Mouse (Mus musculus) layer of hippocampus, adult 8-10 months (tissue): Measurements from ENCODE around the gene Kantr. TPM values are rescaled to one million over a fixed set of nuclear protein-coding genes. Genes with fewer than 3 reads are reported as not detected.
A peak's percentile ranks its signal among the peaks of the same experiment; 100 is the strongest.
"Not testable (repeated sequence)": the region's sequence is repeated elsewhere in the genome, so short reads cannot be mapped to it uniquely, and the experiment has no call there.

Experiments
- DNase-seq, 2 experiments: peaks; one replicate each; pipeline ENCODE4 v3.0.0; 2022; ENCODE audit warnings: low spot score in 2 of 2
- total RNA-seq, 4 experiments: library from RNA; stranded (reverse); gene quantifications; 2 replicates each; pipeline ENCODE4 v1.2.4; 2022

The Kantr gene
- total RNA-seq: 10 to 100 TPM; 47.9 to 60.3 (median 54.7) TPM

GRCm38 (mm10) chrX:152326996-152327688 is at the start of gene Kantr:
Gene Kantr, minus strand, starts transcription at chrX:152327495.
- DNase-seq: peak; percentile 80 to 84

GRCm38 (mm10) chrX:152368397-152369273 is 41.3 kb upstream of the Kantr start, which contains the start of gene Gpr173:
Gene Gpr173, minus strand, starts transcription at chrX:152368704.
- peak; percentile 44 to 54 for DNase-seq

GRCm38 (mm10) chrX:152368054-152368396 is 40.7 kb upstream of the Kantr start:
- no peak for DNase-seq

GRCm38 (mm10) chrX:152366418-152366817 is 39.1 kb upstream of the Kantr start:
- DNase-seq: no peak

- peak in 1 of 2 experiments; percentile 18 for DNase-seq
These were observed 25.4 kb upstream of the Kantr start for GRCm38 (mm10) chrX:152352553-152353153.

- no peak for DNase-seq
These were observed 19.7 kb upstream of the Kantr start for GRCm38 (mm10) chrX:152347041-152347440.

GRCm38 (mm10) chrX:152346587-152346986 is 19.3 kb upstream of the Kantr start:
- DNase-seq: no peak

GRCm38 (mm10) chrX:152342903-152343302 is 15.6 kb upstream of the Kantr start:
- DNase-seq: no peak

- DNase-seq: peak; percentile 94 to 97
These were observed 15.1 kb upstream of the Kantr start, which contains the start of gene Tspyl2 for GRCm38 (mm10) chrX:152342358-152342901. Gene Tspyl2, minus strand, starts transcription at chrX:152342425.

GRCm38 (mm10) chrX:152341496-152341895 is 14.2 kb upstream of the Kantr start:
- DNase-seq: no peak

- DNase-seq: peak; percentile 87 to 92
These were observed 9.4 kb upstream of the Kantr start for GRCm38 (mm10) chrX:152336546-152337332.

GRCm38 (mm10) chrX:152336123-152336522 is 8.8 kb upstream of the Kantr start:
- DNase-seq: not testable (repeated sequence)

GRCm38 (mm10) chrX:152329400-152329799 is 2.1 kb upstream of the Kantr start:
- not testable (repeated sequence) for DNase-seq

- no peak for DNase-seq
These were observed 376 bp upstream of the Kantr start for GRCm38 (mm10) chrX:152327689-152328052.

GRCm38 (mm10) chrX:152323584-152323983 is 3.7 kb downstream of the Kantr start:
- DNase-seq: no peak

GRCm38 (mm10) chrX:152322776-152323175 is 4.5 kb downstream of the Kantr start:
- DNase-seq: no peak

- no peak for DNase-seq
These were observed 6.8 kb downstream of the Kantr start for GRCm38 (mm10) chrX:152320535-152320934.

- no peak for DNase-seq
These were observed 19.4 kb downstream of the Kantr start for GRCm38 (mm10) chrX:152307942-152308341.

GRCm38 (mm10) chrX:152307371-152307770 is 19.9 kb downstream of the Kantr start:
- no peak for DNase-seq

- no peak for DNase-seq
These were observed 21.1 kb downstream of the Kantr start for GRCm38 (mm10) chrX:152306224-152306623.

- not testable (repeated sequence) for DNase-seq
These were observed 40.3 kb downstream of the Kantr start for GRCm38 (mm10) chrX:152287026-152287425.
